Mouse (Mus musculus): ENCODE measurements around the gene Olfr1477. TPM values are rescaled to one million over a fixed set of nuclear protein-coding genes. Genes with fewer than 3 reads are reported as not detected.

The Olfr1477 gene
- not detected in 4 replicates for total RNA-seq (2023)

GRCm38 (mm10) chr19:13500246-13500645 is at the start of gene Olfr1477:
Gene Olfr1477 (plus strand): TSS chr19:13500546.

GRCm38 (mm10) chr19:13455986-13456385 is 44.4 kb upstream of the Olfr1477 start, which contains the start of gene Olfr1472:
Gene Olfr1472 (minus strand): TSS chr19:13456086.

GRCm38 (mm10) chr19:13469265-13469664 is 31.1 kb upstream of the Olfr1477 start, which contains the start of gene Olfr1474:
Gene Olfr1474 (plus strand): TSS chr19:13469565.

GRCm38 (mm10) chr19:13480096-13480495 is 20.2 kb upstream of the Olfr1477 start, which contains the start of gene Olfr1475:
Gene Olfr1475 (minus strand): TSS chr19:13480196.

GRCm38 (mm10) chr19:13527613-13528012 is 27.3 kb downstream of the Olfr1477 start, which contains the start of gene Olfr1480:
Gene Olfr1480 (plus strand): TSS chr19:13527913.

Other genes with a start within 250 kb of the Olfr1477 start
- not detected in 4 replicates for gene Olfr1465, start 185.0 kb upstream of the Olfr1477 start, total RNA-seq (2023)
- not detected in 4 replicates for gene Olfr1466, start 161.7 kb upstream of the Olfr1477 start, total RNA-seq (2023)
- gene Olfr1467, start 138.3 kb upstream of the Olfr1477 start, total RNA-seq (2023): not detected in 4 replicates
- not detected in 4 replicates for gene Olfr1469, start 92.7 kb upstream of the Olfr1477 start, total RNA-seq (2023)
- not detected in 4 replicates for gene Olfr1471, start 57.1 kb upstream of the Olfr1477 start, total RNA-seq (2023)
- not detected in 4 replicates for gene Olfr1472, start 44.5 kb upstream of the Olfr1477 start, total RNA-seq (2023)
- not detected in 4 replicates for gene Olfr1474, start 31.0 kb upstream of the Olfr1477 start, total RNA-seq (2023)
- gene Olfr1475, start 20.4 kb upstream of the Olfr1477 start, total RNA-seq (2023): not detected in 4 replicates
- not detected in 4 replicates for gene Olfr1480, start 27.4 kb downstream of the Olfr1477 start, total RNA-seq (2023)
- gene Olfr1484, start 83.0 kb downstream of the Olfr1477 start, total RNA-seq (2023): not detected in 4 replicates
- not detected in 4 replicates for gene Olfr1487, start 116.8 kb downstream of the Olfr1477 start, total RNA-seq (2023)
- not detected in 4 replicates for gene Olfr1489, start 131.1 kb downstream of the Olfr1477 start, total RNA-seq (2023)
- gene Olfr1490, start 150.5 kb downstream of the Olfr1477 start, total RNA-seq (2023): not detected in 4 replicates
- not detected in 4 replicates for gene Olfr1491, start 196.7 kb downstream of the Olfr1477 start, total RNA-seq (2023)
- not detected in 4 replicates for gene Olfr1493-ps1, start 222.7 kb downstream of the Olfr1477 start, total RNA-seq (2023)
- gene Olfr1494, start 239.2 kb downstream of the Olfr1477 start, total RNA-seq (2023): not detected in 4 replicates